Mouse (Mus musculus) heart, embryonic 16.5 days (tissue): Measurements from ENCODE around the gene Ncam1. TPM values are rescaled to one million over a fixed set of nuclear protein-coding genes. Genes with fewer than 3 reads are reported as not detected.

ENCODE experiments used
- ATAC-seq: fragments of 200-750 bp; cut with Nextera tagmentation; replicated peaks from 2 replicates; pipeline ENCODE4 v1.8.0; 2017; ENCODE audit warnings: moderate number of reproducible peaks; ENCODE audit not compliant: insufficient read depth, low FRiP score; ENCODE audit errors: extremely low read depth
- H3K27ac ChIP-seq: fragments of 300-500 bp; sonication (generic); 2 replicates; pipeline ENCODE4 v1.5.1; 2014; ENCODE audit warnings: mild to moderate bottlenecking, low read length, control low read depth, moderate library complexity
- H3K27me3 ChIP-seq: fragments of 300-500 bp; sonication (generic); 2 replicates; pipeline ENCODE4 v1.6.1; 2014; ENCODE audit warnings: low read length, mixed read lengths; ENCODE audit not compliant: control insufficient read depth, insufficient read depth
- H3K36me3 ChIP-seq: fragments of 300-500 bp; sonication (generic); 2 replicates; pipeline ENCODE4 v1.6.1; 2014; ENCODE audit not compliant: control insufficient read depth, insufficient read depth
- H3K4me1 ChIP-seq: fragments of 300-500 bp; sonication (generic); 2 replicates; pipeline ENCODE4 v1.6.1; 2014; ENCODE audit warnings: low read length, mixed read lengths; ENCODE audit not compliant: control insufficient read depth, insufficient read depth
- H3K4me2 ChIP-seq: fragments of 300-500 bp; sonication (generic); 2 replicates; pipeline ENCODE4 v1.6.1; 2014; ENCODE audit warnings: low read depth, mild to moderate bottlenecking, control low read depth, low read length
- H3K4me3 ChIP-seq: fragments of 300-500 bp; sonication (generic); 2 replicates; pipeline ENCODE4 v1.5.1; 2014; ENCODE audit warnings: mild to moderate bottlenecking, control low read depth, low read length
- H3K9ac ChIP-seq: fragments of 300-500 bp; sonication (generic); 2 replicates; pipeline ENCODE4 v1.6.1; 2014; ENCODE audit warnings: low read length, control low read depth
- H3K9me3 ChIP-seq: fragments of 300-500 bp; sonication (generic); replicated peaks from 2 replicates; pipeline ENCODE4 v1.6.1; 2016; ENCODE audit warnings: low read length; ENCODE audit not compliant: control insufficient read depth
- WGBS: fragments of 180-500 bp; shearing (Covaris S2); extraction: QIAGEN DNeasy Blood & Tissue Kit; methylation state at CpG from one replicate; pipeline ENCODE4 v1.1.7; 2014; 5-methylcytosine and 5-hydroxymethylcytosine counted together
- polyA plus RNA-seq: library from polyadenylated mRNA; unstranded; fragments of >200 nt; fragmentation: Nextera tagmentation; extraction: Ambion mirVana; gene quantifications from 2 replicates; pipeline ENCODE4 v1.2.1, GENCODE M21; 2015

Gene Ncam1
- polyA plus RNA-seq, 1 experiment from 2014 or later = 153 TPM

- Histone ChIP-seq H3K4me1 (no peaks in the 10 kb centered on the region), H3K36me3 (no peaks in the 10 kb centered on the region), H3K9ac (no peak overlapping the region), H3K27ac (no peak overlapping the region), H3K4me2 (no peak overlapping the region), H3K4me3 (no peak overlapping the region), H3K9me3 (no peaks in the 10 kb centered on the region), H3K27me3 (no peaks in the 10 kb centered on the region)
- no peak for ATAC-seq
These were observed 83.6 kb downstream of the Ncam1 start for GRCm38 (mm10) chr9:49715121-49715520.

- no peak for ATAC-seq
- 72% methylated on average over 3 of the region's 3 CpGs for WGBS
- H3K9ac ChIP-seq = no peak overlapping the region
- H3K4me2 ChIP-seq = no peak overlapping the region
- no peaks in the 10 kb centered on the region for H3K27me3 ChIP-seq
- H3K36me3 ChIP-seq = no peaks in the 10 kb centered on the region
- H3K27ac ChIP-seq = no peak overlapping the region
- no peak overlapping the region for H3K4me3 ChIP-seq
- no peaks in the 10 kb centered on the region for H3K9me3 ChIP-seq
- H3K4me1 ChIP-seq = no peaks in the 10 kb centered on the region
These were observed 84.6 kb downstream of the Ncam1 start for GRCm38 (mm10) chr9:49714091-49714490.

- ATAC-seq = no peak
- H3K4me3 ChIP-seq = no peak overlapping the region
- no peak overlapping the region for H3K27ac ChIP-seq
- H3K9ac ChIP-seq = no peak overlapping the region
- no peaks in the 10 kb centered on the region for H3K9me3 ChIP-seq
- H3K27me3 ChIP-seq = no peaks in the 10 kb centered on the region
- no peak overlapping the region for H3K4me2 ChIP-seq
- no peaks in the 10 kb centered on the region; the same call in 1 of the 2 replicates for H3K4me1 ChIP-seq
- no peaks in the 10 kb centered on the region for H3K36me3 ChIP-seq
These were observed 91.1 kb downstream of the Ncam1 start for GRCm38 (mm10) chr9:49707646-49708045.

- Histone ChIP-seq H3K27ac (no peak overlapping the region), H3K9me3 (no peaks in the 10 kb centered on the region), H3K4me2 (no peak overlapping the region), H3K4me1 (no peaks in the 10 kb centered on the region; the same call in 1 of the 2 replicates), H3K4me3 (no peak overlapping the region), H3K27me3 (no peaks in the 10 kb centered on the region), H3K9ac (no peak overlapping the region), H3K36me3 (peaks cover 2% of the 10 kb centered on the region; the same call in 1 of the 2 replicates)
- no peak for ATAC-seq
- 88% methylated on average over 9 of the region's 9 CpGs for WGBS
These were observed 94.3 kb downstream of the Ncam1 start for GRCm38 (mm10) chr9:49704196-49704967.

GRCm38 (mm10) chr9:49695371-49695770 is 103.4 kb downstream of the Ncam1 start:
- WGBS = 80% methylated on average over 7 of the region's 7 CpGs
- ATAC-seq = no peak
- no peak overlapping the region for H3K9ac ChIP-seq

GRCm38 (mm10) chr9:49692791-49693190 is 105.9 kb downstream of the Ncam1 start:
- H3K4me3 ChIP-seq = no peak overlapping the region
- H3K4me1 ChIP-seq = no peaks in the 10 kb centered on the region
- no peak for ATAC-seq
- WGBS = 55% methylated on average over 11 of the region's 11 CpGs
- no peak overlapping the region for H3K4me2 ChIP-seq
- H3K9ac ChIP-seq = no peak overlapping the region
- no peaks in the 10 kb centered on the region for H3K36me3 ChIP-seq
- no peaks in the 10 kb centered on the region for H3K27me3 ChIP-seq
- H3K27ac ChIP-seq = no peak overlapping the region
- no peaks in the 10 kb centered on the region for H3K9me3 ChIP-seq

More at GRCm38 (mm10) chr9:49695371-49695770, 103.4 kb downstream of the Ncam1 start:
- Histone ChIP-seq H3K4me3 (no peak overlapping the region), H3K27me3 (no peaks in the 10 kb centered on the region), H3K36me3 (peaks cover 2% of the 10 kb centered on the region; the same call in 1 of the 2 replicates), H3K27ac (no peak overlapping the region), H3K9me3 (no peaks in the 10 kb centered on the region), H3K4me2 (no peak overlapping the region), H3K4me1 (peaks cover 5% of the 10 kb centered on the region)

GRCm38 (mm10) chr9:49691344-49691743 is 107.4 kb downstream of the Ncam1 start:
- H3K9me3 ChIP-seq = no peaks in the 10 kb centered on the region
- 84% methylated on average over 2 of the region's 2 CpGs for WGBS
- no peaks in the 10 kb centered on the region for H3K4me1 ChIP-seq
- H3K4me2 ChIP-seq = no peak overlapping the region
- no peak for ATAC-seq
- no peak overlapping the region for H3K9ac ChIP-seq
- H3K36me3 ChIP-seq = no peaks in the 10 kb centered on the region
- no peaks in the 10 kb centered on the region for H3K27me3 ChIP-seq
- H3K4me3 ChIP-seq = no peak overlapping the region
- no peak overlapping the region for H3K27ac ChIP-seq

GRCm38 (mm10) chr9:49683566-49684273 is 115.0 kb downstream of the Ncam1 start:
- Histone ChIP-seq H3K9me3 (no peaks in the 10 kb centered on the region), H3K27ac (no peak overlapping the region), H3K4me2 (no peak overlapping the region), H3K27me3 (no peaks in the 10 kb centered on the region), H3K36me3 (no peaks in the 10 kb centered on the region), H3K4me3 (no peak overlapping the region), H3K9ac (no peak overlapping the region), H3K4me1 (peaks cover 5% of the 10 kb centered on the region; the same call in 1 of the 2 replicates)
- no peak for ATAC-seq
- WGBS = 74% methylated on average over 8 of the region's 8 CpGs

GRCm38 (mm10) chr9:49681848-49682469 is 116.8 kb downstream of the Ncam1 start:
- Histone ChIP-seq H3K27me3 (no peaks in the 10 kb centered on the region), H3K9ac (no peak overlapping the region), H3K27ac (no peak overlapping the region), H3K4me3 (no peak overlapping the region), H3K4me1 (peaks cover 5% of the 10 kb centered on the region; the same call in 1 of the 2 replicates), H3K36me3 (no peaks in the 10 kb centered on the region), H3K9me3 (no peaks in the 10 kb centered on the region), H3K4me2 (no peak overlapping the region)
- no peak for ATAC-seq
- 84% methylated on average over 7 of the region's 7 CpGs for WGBS
